Mouse (Mus musculus) lung, postnatal 4 days (tissue): ENCODE measurements at regions not wholly inside any gene's neighbourhood (a gene's known extent, or its start where the extent isn't known, plus 50 kb on each side); places are given as distances from the start of the nearest gene placed in this dataset.

Experiments used
- DNase-seq, 2 experiments: peaks; one replicate each; pipeline ENCODE4 v3.0.0; 2021

- no peak for DNase-seq
Measured at GRCm38 (mm10) chr6:108910330-108910729, 81.9 kb downstream of the Edem1 start.

GRCm38 (mm10) chr6:108912539-108912938 lies 84.1 kb downstream of the Edem1 start:
- DNase-seq, result no peak

GRCm38 (mm10) chr6:108919372-108919913 lies 91.0 kb downstream of the Edem1 start:
- no peak for DNase-seq

GRCm38 (mm10) chr6:108921181-108921580 lies 92.7 kb downstream of the Edem1 start:
- DNase-seq, result no peak

- DNase-seq, result no peak
Measured at GRCm38 (mm10) chr6:108922564-108922963, 94.1 kb downstream of the Edem1 start.

- no peak for DNase-seq
Measured at GRCm38 (mm10) chr6:108928981-108929380, 100.5 kb downstream of the Edem1 start.

- no peak for DNase-seq
Measured at GRCm38 (mm10) chr6:108938646-108939045, 110.2 kb downstream of the Edem1 start.

GRCm38 (mm10) chr6:108942288-108942687 lies 113.8 kb downstream of the Edem1 start:
- no peak for DNase-seq

GRCm38 (mm10) chr6:108952389-108952788 lies 123.9 kb downstream of the Edem1 start:
- DNase-seq, result no peak

GRCm38 (mm10) chr6:108962810-108963209 lies 134.4 kb downstream of the Edem1 start:
- no peak for DNase-seq

GRCm38 (mm10) chr6:108963295-108963694 lies 134.9 kb downstream of the Edem1 start:
- peak in 1 of 2 experiments; percentile 27 for DNase-seq

GRCm38 (mm10) chr6:108969477-108970176 lies 141.2 kb downstream of the Edem1 start:
- no peak for DNase-seq

GRCm38 (mm10) chr6:108971415-108972089 lies 143.1 kb downstream of the Edem1 start:
- no peak for DNase-seq

GRCm38 (mm10) chr6:108973701-108974100 lies 145.3 kb downstream of the Edem1 start:
- DNase-seq, result no peak

GRCm38 (mm10) chr6:108989506-108989905 lies 161.1 kb downstream of the Edem1 start:
- no peak for DNase-seq

- DNase-seq, result no peak
Measured at GRCm38 (mm10) chr6:108993743-108994142, 165.3 kb downstream of the Edem1 start.

GRCm38 (mm10) chr6:109004443-109004842 lies 176.0 kb downstream of the Edem1 start:
- no peak for DNase-seq

GRCm38 (mm10) chr6:109009364-109009763 lies 180.9 kb downstream of the Edem1 start:
- DNase-seq, result no peak

GRCm38 (mm10) chr6:109009793-109010192 lies 181.4 kb downstream of the Edem1 start:
- DNase-seq, result no peak

- no peak for DNase-seq
Measured at GRCm38 (mm10) chr6:109019731-109020130, 191.3 kb downstream of the Edem1 start.
